Mouse (Mus musculus) thymus, adult 2 months (tissue): ENCODE measurements at regions not wholly inside any gene's neighbourhood (a gene's known extent, or its start where the extent isn't known, plus 50 kb on each side); places are given as distances from the start of the nearest gene placed in this dataset.

Source experiments
- CTCF ChIP-seq: fragments of 200-500 bp; IDR thresholded peaks from 2 replicates; pipeline ENCODE4 v1.5.1; 2012; ENCODE audit warnings: mild to moderate bottlenecking, control low read depth, low read length, moderate library complexity, borderline replicate concordance; ENCODE audit not compliant: control insufficient read depth, poor library complexity, insufficient read depth; ENCODE audit errors: extremely low read depth
- POLR2A ChIP-seq: fragments of 200-500 bp; IDR thresholded peaks from 2 replicates; pipeline ENCODE4 v1.6.1; 2012; ENCODE audit warnings: mild to moderate bottlenecking, low read length, control low read depth, moderate library complexity; ENCODE audit not compliant: control insufficient read depth, poor library complexity, insufficient read depth; ENCODE audit errors: extremely low read depth

- TF ChIP-seq POLR2A (no peak), CTCF (no peak)
Measured at GRCm38 (mm10) chr2:61386966-61387365, 191.4 kb upstream of the Tank start.
